Mouse (Mus musculus) midbrain, embryonic 14.5 days (tissue): ENCODE results near the gene Plcl1. TPM values are rescaled to one million over a fixed set of nuclear protein-coding genes. Genes with fewer than 3 reads are reported as not detected.

ENCODE experiments used
- ATAC-seq: fragments of 200-750 bp; cut with Nextera tagmentation; 2 replicates; pipeline ENCODE4 v1.8.0; 2017; ENCODE audit warnings: moderate number of reproducible peaks, moderate library complexity; ENCODE audit not compliant: low FRiP score, low TSS enrichment
- DNase-seq: peaks from one replicate; pipeline ENCODE4 v3.0.0-alpha.2; 2015
- H3K27ac ChIP-seq: fragments of 300-500 bp; sonication (generic); replicated peaks from 2 replicates; pipeline ENCODE4 v1.5.1; 2014; ENCODE audit warnings: mild to moderate bottlenecking, low read depth, low read length, moderate library complexity
- H3K27me3 ChIP-seq: fragments of 300-500 bp; sonication (generic); 2 replicates; pipeline ENCODE4 v1.6.1; 2014; ENCODE audit warnings: low read length, control low read depth, mixed read lengths; ENCODE audit not compliant: control insufficient read depth, insufficient read depth
- H3K36me3 ChIP-seq: fragments of 300-500 bp; sonication (generic); 2 replicates; pipeline ENCODE4 v1.6.1; 2014; ENCODE audit warnings: low read length, control low read depth; ENCODE audit not compliant: control insufficient read depth, insufficient read depth
- H3K4me1 ChIP-seq: fragments of 300-500 bp; sonication (generic); 2 replicates; pipeline ENCODE4 v1.6.1; 2014; ENCODE audit warnings: mild to moderate bottlenecking, antibody characterized with exemption, low read length, control low read depth; ENCODE audit not compliant: control insufficient read depth, insufficient read depth
- H3K4me2 ChIP-seq: fragments of 300-500 bp; sonication (generic); 2 replicates; pipeline ENCODE4 v1.6.1; 2014; ENCODE audit warnings: mild to moderate bottlenecking, low read length, moderate library complexity
- H3K4me3 ChIP-seq: fragments of 300-500 bp; sonication (generic); replicated peaks from 2 replicates; pipeline ENCODE4 v1.5.1; 2014; ENCODE audit warnings: low read depth, low read length
- H3K9ac ChIP-seq: fragments of 300-500 bp; sonication (generic); replicated peaks from 2 replicates; pipeline ENCODE4 v1.6.1; 2014; ENCODE audit warnings: mild to moderate bottlenecking, low read length, moderate library complexity
- H3K9me3 ChIP-seq: fragments of 300-500 bp; sonication (generic); 2 replicates; pipeline ENCODE4 v1.6.1; 2016; ENCODE audit warnings: low read length, control low read depth, mixed read lengths; ENCODE audit not compliant: control insufficient read depth
- WGBS: fragments of 180-500 bp; shearing (Covaris S2); extraction: QIAGEN DNeasy Blood & Tissue Kit; methylation state at CpG from one replicate; pipeline ENCODE4 v1.1.7; 2014; 5-methylcytosine and 5-hydroxymethylcytosine counted together
- polyA plus RNA-seq: library from polyadenylated mRNA; unstranded; fragments of >200 nt; fragmentation: Nextera tagmentation; extraction: Ambion mirVana; gene quantifications from 2 replicates; pipeline ENCODE4 v1.2.1, GENCODE M21; 2014

Gene Plcl1
- polyA plus RNA-seq, 1 experiment from 2014 or later, result 5.0 TPM

DNA sequence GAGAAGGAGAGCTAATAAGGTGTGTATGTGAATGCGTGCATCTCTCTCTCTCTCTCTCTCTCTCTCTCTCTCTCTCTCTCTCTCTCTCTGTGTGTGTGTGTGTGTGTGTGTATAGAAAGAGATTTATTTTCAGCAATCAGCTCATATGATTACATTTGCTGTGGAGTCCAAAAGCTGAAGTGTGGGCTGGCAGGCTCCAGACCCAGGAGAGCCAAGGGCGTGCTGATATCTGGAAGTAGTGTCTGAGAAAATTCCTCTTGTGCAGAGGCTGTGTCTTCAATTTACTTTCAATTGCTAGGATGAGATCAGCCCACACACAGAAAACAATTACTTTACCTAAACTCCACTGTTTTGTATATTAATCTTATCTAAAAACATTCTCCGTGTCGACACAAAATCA is 179.7 kb downstream of the Plcl1 start:
- Histone ChIP-seq H3K27me3 (no peaks in the 10 kb centered on the region), H3K4me3 (no peak overlapping the region), H3K36me3 (no peaks in the 10 kb centered on the region), H3K9me3 (no peaks in the 10 kb centered on the region), H3K27ac (no peak overlapping the region), H3K4me2 (no peak overlapping the region), H3K9ac (no peak overlapping the region), H3K4me1 (no peaks in the 10 kb centered on the region)
- DNase-seq, result no peak
- 94% methylated on average over 4 of the region's 4 CpGs for WGBS
- ATAC-seq, result no peak

DNA sequence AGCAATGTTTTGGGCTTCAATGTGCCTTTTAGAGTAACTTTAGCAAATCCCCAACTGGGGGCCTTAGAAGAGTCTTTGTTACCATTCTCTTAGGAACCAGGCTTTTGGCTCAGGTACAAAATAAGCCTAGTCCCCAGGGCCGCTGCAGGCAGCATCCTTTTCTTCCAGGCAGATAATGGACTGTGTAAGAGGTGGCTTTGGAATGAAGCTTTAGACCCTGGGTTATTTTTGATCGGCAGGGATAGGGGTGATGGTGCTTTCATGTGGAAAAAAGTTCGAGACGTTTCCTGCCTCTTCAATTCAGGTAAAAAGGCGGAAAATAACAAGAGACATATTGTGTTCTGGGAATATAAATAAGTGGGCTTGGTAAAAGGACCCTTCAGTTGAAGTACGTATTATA is 182.4 kb downstream of the Plcl1 start:
- H3K4me1 ChIP-seq, result no peaks in the 10 kb centered on the region
- no peak overlapping the region for H3K4me2 ChIP-seq
- H3K4me3 ChIP-seq, result no peak overlapping the region
- DNase-seq (no peak), ATAC-seq (no peak)
- no peaks in the 10 kb centered on the region for H3K9me3 ChIP-seq
- no peak overlapping the region for H3K9ac ChIP-seq
- H3K36me3 ChIP-seq, result no peaks in the 10 kb centered on the region
- 33% methylated on average over 6 of the region's 6 CpGs for WGBS
- no peak overlapping the region for H3K27ac ChIP-seq
- H3K27me3 ChIP-seq, result no peaks in the 10 kb centered on the region

DNA sequence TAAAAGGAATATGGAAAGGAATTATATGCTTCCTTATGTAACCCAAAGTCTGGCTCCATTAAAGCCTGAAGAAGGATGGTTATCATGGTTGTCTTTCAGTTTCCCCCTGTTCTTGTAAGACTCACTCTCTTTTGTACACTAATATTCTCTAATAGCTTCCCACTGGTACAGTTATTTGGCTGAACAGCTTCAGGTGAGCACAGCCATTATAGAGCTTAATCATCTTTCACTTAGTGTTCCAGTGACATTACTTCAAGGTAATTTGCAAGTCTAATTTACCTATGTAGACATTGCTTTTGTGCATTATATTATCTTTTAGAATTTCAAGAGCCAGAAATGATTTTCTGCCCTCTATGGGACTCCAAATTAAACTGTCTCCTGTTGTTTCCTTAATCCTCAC is 184.3 kb downstream of the Plcl1 start:
- H3K9ac ChIP-seq, result no peak overlapping the region
- ATAC-seq (no peak), DNase-seq (no peak)
- no peaks in the 10 kb centered on the region for H3K27me3 ChIP-seq
- H3K9me3 ChIP-seq, result no peaks in the 10 kb centered on the region
- no peaks in the 10 kb centered on the region for H3K4me1 ChIP-seq
- H3K4me3 ChIP-seq, result no peak overlapping the region
- no peak overlapping the region for H3K27ac ChIP-seq
- H3K36me3 ChIP-seq, result no peaks in the 10 kb centered on the region
- no peak overlapping the region for H3K4me2 ChIP-seq

DNA sequence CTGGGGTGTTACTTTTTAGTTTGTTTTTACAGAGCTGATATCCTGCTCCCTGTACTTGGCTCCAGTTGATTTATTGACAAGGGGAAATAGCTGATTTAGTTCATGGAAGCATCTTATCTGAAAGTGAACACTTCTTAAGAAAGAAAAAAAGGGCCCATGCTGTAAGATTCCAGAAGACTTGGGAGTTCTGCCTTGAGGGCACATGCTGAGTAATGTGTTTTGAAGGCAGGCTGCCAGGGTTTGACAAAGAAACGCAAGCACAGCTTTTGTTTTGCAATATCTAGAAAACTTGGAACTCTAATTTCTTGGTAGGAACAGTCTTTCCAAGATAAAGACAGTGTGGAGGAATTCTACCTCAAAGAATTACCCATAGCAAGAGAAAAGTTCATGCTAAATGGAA is 194.8 kb downstream of the Plcl1 start:
- Histone ChIP-seq H3K27ac (no peak overlapping the region), H3K9me3 (no peaks in the 10 kb centered on the region), H3K27me3 (no peaks in the 10 kb centered on the region), H3K9ac (no peak overlapping the region), H3K36me3 (no peaks in the 10 kb centered on the region), H3K4me3 (no peak overlapping the region), H3K4me1 (no peaks in the 10 kb centered on the region), H3K4me2 (no peak overlapping the region)
- DNase-seq (no peak), ATAC-seq (no peak)
- 94% methylated on average over 1 of the region's 1 CpGs for WGBS

DNA sequence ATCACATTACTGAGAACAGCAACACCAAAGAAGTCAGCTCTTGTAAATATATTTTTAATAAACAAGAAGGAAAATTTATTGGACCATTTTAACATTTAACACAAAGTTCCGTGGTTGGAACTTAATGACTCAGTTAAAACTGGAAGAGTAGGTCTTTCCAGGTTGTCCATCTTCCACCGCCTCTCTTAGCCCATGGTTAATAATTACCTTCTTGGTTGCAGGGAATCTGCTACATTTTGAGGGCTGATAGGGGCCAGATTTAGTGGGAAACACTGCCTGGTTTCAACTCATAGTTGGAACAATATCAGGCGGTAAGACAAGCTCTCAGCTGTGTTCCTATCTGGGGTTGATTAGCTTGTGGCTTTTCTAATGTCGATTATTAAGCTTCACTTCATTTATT is 198.9 kb downstream of the Plcl1 start:
- 96% methylated on average over 4 of the region's 4 CpGs for WGBS

DNA sequence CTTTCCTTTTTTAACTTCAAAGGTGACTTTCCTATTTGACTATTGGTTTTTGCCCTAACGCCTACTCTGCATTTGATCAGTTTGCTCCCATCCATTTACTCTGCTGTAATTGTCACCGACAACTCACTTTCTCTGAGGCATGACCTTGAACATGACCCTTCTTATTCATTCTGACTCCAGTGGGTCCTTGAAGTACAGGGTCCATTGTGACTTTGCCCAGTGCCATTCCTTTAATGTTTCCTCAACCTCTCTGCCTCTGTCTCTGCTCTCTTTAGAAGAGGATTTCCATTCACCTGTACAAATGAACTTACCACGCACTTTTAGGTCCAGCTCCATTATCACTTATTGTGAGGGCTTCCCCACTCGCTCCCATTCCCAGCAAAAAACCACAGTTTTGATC is 199.7 kb downstream of the Plcl1 start:
- ATAC-seq, result no peak

More for the DNA sequence above, 198.9 kb downstream of the Plcl1 start:
- H3K4me3 ChIP-seq, result no peak overlapping the region
- no peak for ATAC-seq
- no peak overlapping the region for H3K27ac ChIP-seq
- no peaks in the 10 kb centered on the region for H3K4me1 ChIP-seq
- no peaks in the 10 kb centered on the region for H3K27me3 ChIP-seq
- DNase-seq, result no peak
- H3K9ac ChIP-seq, result no peak overlapping the region
- no peak overlapping the region for H3K4me2 ChIP-seq
- H3K9me3 ChIP-seq, result no peaks in the 10 kb centered on the region
- H3K36me3 ChIP-seq, result no peaks in the 10 kb centered on the region

DNA sequence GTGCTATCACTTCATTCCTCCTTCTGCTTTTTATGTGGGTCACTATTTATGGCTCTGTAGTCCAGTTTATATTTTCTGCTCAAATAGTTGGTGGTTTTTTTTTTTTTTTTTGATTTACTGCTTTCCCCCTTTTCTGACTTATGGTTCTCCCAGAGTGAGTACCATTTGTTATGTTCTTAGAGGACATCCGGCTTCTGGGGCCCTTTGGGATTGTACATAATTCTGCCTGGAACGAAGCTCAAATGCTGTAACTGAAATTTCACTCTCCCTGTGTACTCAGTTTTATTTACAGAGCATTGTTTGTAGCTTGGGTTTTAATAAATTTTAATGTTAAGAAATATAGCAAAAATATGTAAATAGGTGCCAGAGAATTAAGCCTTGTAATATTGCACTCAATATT is 200.2 kb downstream of the Plcl1 start:
- Histone ChIP-seq H3K4me2 (no peak overlapping the region), H3K9ac (no peak overlapping the region), H3K27me3 (no peaks in the 10 kb centered on the region), H3K9me3 (no peaks in the 10 kb centered on the region), H3K4me3 (no peak overlapping the region), H3K36me3 (no peaks in the 10 kb centered on the region), H3K4me1 (no peaks in the 10 kb centered on the region), H3K27ac (no peak overlapping the region)
- DNase-seq (no peak), ATAC-seq (no peak)
- WGBS, result 80% methylated on average over 2 of the region's 2 CpGs

More for the DNA sequence above, 199.7 kb downstream of the Plcl1 start:
- WGBS, result 70% methylated on average over 4 of the region's 4 CpGs
- H3K36me3 ChIP-seq, result no peaks in the 10 kb centered on the region
- no peaks in the 10 kb centered on the region for H3K9me3 ChIP-seq
- no peak overlapping the region for H3K27ac ChIP-seq
- H3K4me2 ChIP-seq, result no peak overlapping the region
- H3K9ac ChIP-seq, result no peak overlapping the region
- no peaks in the 10 kb centered on the region for H3K27me3 ChIP-seq
- no peaks in the 10 kb centered on the region for H3K4me1 ChIP-seq
- no peak overlapping the region for H3K4me3 ChIP-seq
- no peak for DNase-seq

DNA sequence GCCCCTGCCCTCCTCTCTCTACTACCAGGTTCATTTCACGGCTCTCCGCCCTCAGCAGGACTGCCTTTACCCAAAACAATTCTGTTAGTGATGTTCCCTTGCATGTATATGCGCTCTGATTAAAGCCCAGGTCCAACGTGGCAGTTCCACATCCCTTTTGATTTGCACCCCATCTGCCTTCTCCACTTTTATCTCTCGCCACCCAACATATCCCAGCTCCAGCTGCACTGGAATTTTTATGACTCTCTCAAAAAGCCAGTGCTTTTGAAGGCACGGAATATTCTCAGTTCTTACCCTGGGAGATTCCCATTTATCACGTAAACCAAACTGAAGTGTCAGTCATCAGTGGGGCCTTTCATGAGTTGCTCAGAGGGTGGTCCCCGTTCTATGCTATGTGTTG is 200.7 kb downstream of the Plcl1 start:
- 61% methylated on average over 8 of the region's 8 CpGs for WGBS
- peak; percentile 18 for DNase-seq
- Histone ChIP-seq H3K36me3 (no peaks in the 10 kb centered on the region), H3K27me3 (no peaks in the 10 kb centered on the region), H3K4me2 (no peak overlapping the region), H3K4me1 (no peaks in the 10 kb centered on the region), H3K4me3 (no peak overlapping the region), H3K9ac (no peak overlapping the region), H3K27ac (no peak overlapping the region), H3K9me3 (no peaks in the 10 kb centered on the region)
- peak; percentile 14; the same call in 1 of the 2 replicates for ATAC-seq

DNA sequence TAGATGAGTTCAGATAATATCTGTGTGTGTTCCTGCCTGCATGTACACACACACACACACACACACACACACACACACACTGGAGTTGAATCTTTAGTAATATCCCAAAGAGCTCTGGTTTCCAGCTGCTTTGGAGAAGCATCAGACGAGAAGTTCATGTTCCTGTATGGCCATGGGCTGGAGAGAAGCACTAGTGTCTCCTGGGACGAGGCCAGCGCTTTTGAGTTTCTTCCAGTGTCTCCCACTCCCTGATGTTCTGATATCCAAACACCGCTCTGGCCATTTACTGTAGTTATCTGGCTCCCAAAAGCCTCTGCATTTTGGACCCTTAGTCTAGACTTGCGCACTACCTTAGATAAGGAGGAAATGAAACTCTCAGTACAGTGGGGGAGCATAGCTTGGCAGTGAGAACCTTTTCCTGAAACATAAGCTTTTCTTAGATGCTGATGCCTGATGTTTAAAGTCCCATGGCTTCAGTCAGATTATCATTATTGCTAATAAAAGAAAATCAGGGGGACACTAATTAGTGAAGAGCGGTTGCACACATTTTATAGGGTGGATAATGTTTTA is 207.1 kb downstream of the Plcl1 start:
- Histone ChIP-seq H3K27ac (no peak overlapping the region), H3K4me2 (no peak overlapping the region), H3K9ac (no peak overlapping the region), H3K4me1 (no peaks in the 10 kb centered on the region), H3K4me3 (no peak overlapping the region), H3K36me3 (no peaks in the 10 kb centered on the region), H3K27me3 (no peaks in the 10 kb centered on the region), H3K9me3 (no peaks in the 10 kb centered on the region)
- 93% methylated on average over 6 of the region's 6 CpGs for WGBS
- no peak for ATAC-seq
- DNase-seq, result no peak
